Mouse (Mus musculus) right cerebral cortex, postnatal 4 days (tissue): ENCODE data around the gene Apoh.

ENCODE experiments used
- DNase-seq: peaks from one replicate; pipeline ENCODE4 v3.0.0-alpha.2; 2022

Gene Apoh

GRCm38 (mm10) chr11:108384920-108385665, 41.9 kb downstream of the Apoh start:
- no peak for DNase-seq

- DNase-seq = no peak
These were observed 42.5 kb downstream of the Apoh start for GRCm38 (mm10) chr11:108385666-108386024.

- DNase-seq = no peak
These were observed 51.9 kb downstream of the Apoh start for GRCm38 (mm10) chr11:108395061-108395460.

GRCm38 (mm10) chr11:108396076-108396829, 53.1 kb downstream of the Apoh start:
- DNase-seq = no peak

- no peak for DNase-seq
These were observed 66.9 kb downstream of the Apoh start for GRCm38 (mm10) chr11:108409876-108410644.

- DNase-seq = no peak
These were observed 73.2 kb downstream of the Apoh start for GRCm38 (mm10) chr11:108416360-108416759.

GRCm38 (mm10) chr11:108418540-108418939, 75.4 kb downstream of the Apoh start:
- no peak for DNase-seq

GRCm38 (mm10) chr11:108419242-108419641, 76.1 kb downstream of the Apoh start:
- DNase-seq = no peak

GRCm38 (mm10) chr11:108420751-108421150, 77.6 kb downstream of the Apoh start:
- DNase-seq = no peak

- no peak for DNase-seq
These were observed 80.1 kb downstream of the Apoh start for GRCm38 (mm10) chr11:108423221-108423620.

GRCm38 (mm10) chr11:108424111-108424510, 81.0 kb downstream of the Apoh start:
- DNase-seq = no peak

GRCm38 (mm10) chr11:108424889-108425591, 81.9 kb downstream of the Apoh start, which contains the start of gene Cep112:
TSS of gene Cep112 (plus strand) at chr11:108425192.
- peak; percentile 91 for DNase-seq

- DNase-seq = no peak
These were observed 82.4 kb downstream of the Apoh start for GRCm38 (mm10) chr11:108425592-108425921.

- no peak for DNase-seq
These were observed 82.9 kb downstream of the Apoh start for GRCm38 (mm10) chr11:108426086-108426485.

GRCm38 (mm10) chr11:108427191-108427590, 84.0 kb downstream of the Apoh start:
- no peak for DNase-seq

GRCm38 (mm10) chr11:108429076-108429475, 85.9 kb downstream of the Apoh start:
- DNase-seq = no peak

- DNase-seq = no peak
These were observed 100.9 kb downstream of the Apoh start for GRCm38 (mm10) chr11:108443893-108444563.

GRCm38 (mm10) chr11:108447148-108447547, 104.0 kb downstream of the Apoh start:
- peak; percentile 46 for DNase-seq

GRCm38 (mm10) chr11:108449811-108450210, 106.7 kb downstream of the Apoh start:
- peak; percentile 91 for DNase-seq

- no peak for DNase-seq
These were observed 116.4 kb downstream of the Apoh start for GRCm38 (mm10) chr11:108459599-108459998.
